Mouse (Mus musculus): ENCODE measurements at regions not wholly inside any gene's neighbourhood (a gene's known extent, or its start where the extent isn't known, plus 50 kb on each side); places are given as distances from the start of the nearest gene placed in this dataset.

DNA sequence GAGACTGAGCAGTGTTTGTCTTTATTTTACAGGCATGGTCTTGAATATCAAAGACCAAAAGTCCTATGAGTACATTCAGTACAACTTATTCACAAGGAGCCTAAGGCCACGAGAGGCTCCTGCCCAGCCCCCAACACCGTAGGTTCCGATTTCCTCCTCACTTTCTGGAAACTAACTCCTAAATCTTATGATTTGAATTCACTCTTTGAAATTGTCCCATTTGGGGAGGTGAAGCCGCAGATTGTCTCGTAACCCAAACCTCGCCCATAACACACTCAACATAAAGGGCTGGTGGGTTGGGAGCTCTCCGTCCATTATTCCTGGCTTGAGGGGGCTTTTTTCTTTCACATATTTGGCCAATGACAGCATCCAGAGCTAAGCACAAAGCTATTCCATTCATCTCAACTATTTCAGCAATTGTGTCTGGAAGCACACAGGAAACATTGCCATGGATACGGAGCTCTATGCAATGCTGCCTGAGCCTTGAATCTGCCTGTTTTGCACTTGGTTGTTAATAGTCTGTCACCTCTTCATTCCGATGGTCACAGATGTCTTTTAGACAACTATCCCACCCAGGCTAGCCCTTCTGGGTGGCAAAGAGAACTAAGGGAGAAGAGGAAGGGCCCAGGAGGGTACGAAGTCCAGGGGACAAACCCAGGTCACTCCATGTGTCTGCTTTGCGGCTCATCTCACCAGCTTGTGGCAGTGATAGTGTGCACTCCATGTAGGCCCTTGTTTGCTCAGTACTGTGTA lies 86.6 kb downstream of the Irs2 start:
- Histone ChIP-seq H3K27ac (no peak overlapping the region), H3K4me3 (no peak overlapping the region)
- DNase-seq (ENCODE audit: extremely low spot score in 1 of 2, low spot score in 2 of 2): no peak
- no peak for TF ChIP-seq CTCF (IDR thresholded peaks at IDR 0.05)
- intact Hi-C loops (cut with DNase I): no loop called here

DNA sequence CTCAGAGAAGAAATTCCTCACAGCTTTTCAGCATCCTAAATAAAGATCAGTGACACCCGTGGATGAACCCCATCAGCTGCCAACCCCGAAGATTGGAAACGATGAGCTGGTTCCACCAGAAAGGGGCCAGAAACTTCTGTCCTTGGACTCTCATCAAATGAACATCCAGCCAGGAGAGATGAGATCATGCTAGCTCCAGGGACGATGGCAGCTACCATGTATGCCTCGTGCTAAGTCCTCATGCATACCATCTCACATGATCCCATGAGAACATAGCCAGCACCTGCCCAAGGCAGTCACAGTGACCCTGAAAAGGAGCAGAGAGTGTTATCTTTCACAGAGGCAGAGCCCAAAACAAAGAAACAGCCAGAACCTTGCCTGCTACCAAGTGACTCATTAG lies 88.6 kb downstream of the Irs2 start:
- Histone ChIP-seq H3K4me3 (no peak overlapping the region), H3K27ac (no peak overlapping the region)
- no peak for DNase-seq (ENCODE audit: extremely low spot score in 1 of 2, low spot score in 2 of 2)
- TF ChIP-seq CTCF (IDR thresholded peaks at IDR 0.05): no peak
- intact Hi-C loops (cut with DNase I): no loop called here

DNA sequence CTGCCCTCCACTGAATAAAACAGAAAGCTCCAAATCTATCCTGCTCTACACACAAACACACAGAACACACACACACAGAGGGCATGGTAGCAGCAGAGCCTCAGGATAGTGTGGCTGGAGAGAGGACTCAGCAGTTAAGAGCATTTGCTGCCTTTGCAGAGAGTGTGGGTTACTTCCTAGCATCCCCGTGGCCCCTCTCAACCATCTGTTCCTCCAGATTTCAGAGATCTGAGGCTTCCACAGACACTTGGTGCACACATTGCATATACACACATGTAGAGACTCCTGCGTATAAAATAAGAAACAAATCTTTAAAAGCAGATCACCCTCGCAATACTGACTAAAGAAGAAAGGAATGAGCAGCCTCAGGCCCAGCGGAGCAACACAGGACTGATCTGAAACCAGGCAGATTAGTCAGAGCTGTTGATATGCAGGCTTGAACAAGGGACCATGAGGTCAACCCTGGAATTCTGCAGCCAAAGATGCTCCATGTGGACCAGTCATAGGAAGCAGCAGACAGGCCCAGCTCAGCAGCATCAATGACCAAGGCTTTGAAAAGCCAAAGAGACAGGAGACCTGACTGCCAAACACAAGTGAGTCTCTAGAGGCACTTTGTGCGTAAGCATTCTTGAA lies 89.7 kb downstream of the Irs2 start:
- Histone ChIP-seq H3K4me3 (no peak overlapping the region), H3K27ac (no peak overlapping the region)
- intact Hi-C loops (cut with DNase I): no loop called here
- DNase-seq (ENCODE audit: extremely low spot score in 1 of 2, low spot score in 2 of 2): no peak
- TF ChIP-seq CTCF (IDR thresholded peaks at IDR 0.05): no peak

DNA sequence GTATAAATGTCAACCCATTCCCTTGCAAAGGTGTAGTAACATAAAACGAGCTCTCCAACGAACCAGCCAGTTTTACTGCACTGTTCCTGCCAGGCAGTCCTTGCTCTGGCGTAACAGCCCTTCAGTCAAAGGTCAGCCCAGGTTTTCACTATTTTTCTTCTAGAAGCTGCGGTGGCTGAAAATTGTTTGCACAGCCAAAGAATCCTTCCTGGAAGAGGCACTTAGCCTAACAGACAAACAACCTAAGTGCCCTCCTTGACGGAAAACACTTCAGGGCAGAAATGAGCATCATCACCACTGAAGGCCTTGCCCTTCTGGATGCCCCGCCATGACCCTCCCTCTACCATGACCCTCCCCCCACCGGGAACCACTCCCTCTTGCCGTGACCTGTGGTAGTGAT lies 93.6 kb downstream of the Irs2 start:
- no peak for DNase-seq (ENCODE audit: extremely low spot score in 1 of 2, low spot score in 2 of 2)
- no peak for TF ChIP-seq CTCF (IDR thresholded peaks at IDR 0.05)
- H3K27ac ChIP-seq: no peak overlapping the region
- no peak overlapping the region for H3K4me3 ChIP-seq
- intact Hi-C loops (cut with DNase I): no loop called here

DNA sequence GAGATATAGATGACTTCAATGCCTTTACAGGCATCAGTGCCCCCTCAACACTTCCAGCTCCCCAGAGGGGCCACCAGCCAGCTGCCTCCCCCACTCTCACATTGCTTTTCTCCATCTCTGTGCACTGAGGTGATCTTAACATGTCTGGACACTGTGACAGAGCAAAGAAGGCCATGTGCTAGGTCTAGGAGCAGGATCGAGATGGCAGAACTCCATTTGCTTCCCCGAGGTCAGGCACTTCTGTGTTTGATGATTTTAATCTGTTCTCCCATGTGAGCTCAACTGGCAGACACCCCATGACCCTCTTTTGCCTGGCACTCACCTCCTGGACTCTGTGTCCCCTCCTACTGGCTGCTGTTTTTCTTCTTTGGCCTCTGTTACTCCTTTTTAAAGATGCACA lies 95.8 kb downstream of the Irs2 start:
- intact Hi-C loops (cut with DNase I): no loop called here
- no peak overlapping the region for H3K27ac ChIP-seq
- no peak overlapping the region for H3K4me3 ChIP-seq
- TF ChIP-seq CTCF (IDR thresholded peaks at IDR 0.05): no peak
- no peak for DNase-seq (ENCODE audit: extremely low spot score in 1 of 2, low spot score in 2 of 2)

DNA sequence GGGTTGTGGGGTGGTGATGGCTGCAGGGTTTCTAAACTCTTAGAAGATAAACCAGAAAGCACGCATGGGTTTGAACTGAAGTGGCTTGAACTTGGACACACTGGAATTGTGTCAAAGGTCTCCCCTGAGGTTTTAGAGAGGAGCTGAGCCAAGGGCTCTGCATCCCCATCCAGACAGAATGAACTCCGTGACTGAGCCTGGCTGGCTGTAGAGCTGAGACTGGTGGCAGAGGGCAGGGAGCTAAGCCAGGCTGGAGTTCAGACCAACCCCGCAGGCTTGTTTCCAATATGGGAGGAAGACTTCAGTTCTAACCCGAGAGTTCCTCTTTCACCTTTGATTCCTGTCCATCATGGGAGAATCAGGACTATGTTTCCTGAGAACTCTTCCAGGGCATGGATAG lies 96.9 kb downstream of the Irs2 start:
- Histone ChIP-seq H3K27ac (no peak overlapping the region), H3K4me3 (no peak overlapping the region)
- intact Hi-C loops (cut with DNase I): no loop called here
- no peak for DNase-seq (ENCODE audit: extremely low spot score in 1 of 2, low spot score in 2 of 2)
- no peak for TF ChIP-seq CTCF (IDR thresholded peaks at IDR 0.05)

DNA sequence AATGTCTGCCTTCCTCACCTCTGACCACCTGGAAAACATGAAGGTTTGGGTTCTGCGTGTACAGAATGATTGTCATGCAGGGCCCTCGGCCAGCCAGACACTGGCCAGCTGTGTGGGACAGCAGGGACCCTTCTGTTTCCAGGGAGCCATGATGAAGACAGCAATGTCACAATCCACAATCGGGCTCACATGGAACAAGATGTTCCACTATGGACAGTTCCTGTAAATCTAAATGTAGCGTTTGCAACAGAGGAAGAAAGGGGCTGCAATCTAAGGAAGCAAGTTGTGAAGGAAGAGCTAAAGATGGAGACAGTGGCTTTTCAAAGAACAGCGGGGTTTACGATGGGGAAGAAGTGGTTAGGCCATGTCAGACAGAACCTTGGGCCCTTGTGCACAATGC lies 97.3 kb downstream of the Irs2 start:
- intact Hi-C loops (cut with DNase I): no loop called here
- no peak for TF ChIP-seq CTCF (IDR thresholded peaks at IDR 0.05)
- Histone ChIP-seq H3K4me3 (no peak overlapping the region), H3K27ac (no peak overlapping the region)
- DNase-seq (ENCODE audit: extremely low spot score in 1 of 2, low spot score in 2 of 2): no peak

DNA sequence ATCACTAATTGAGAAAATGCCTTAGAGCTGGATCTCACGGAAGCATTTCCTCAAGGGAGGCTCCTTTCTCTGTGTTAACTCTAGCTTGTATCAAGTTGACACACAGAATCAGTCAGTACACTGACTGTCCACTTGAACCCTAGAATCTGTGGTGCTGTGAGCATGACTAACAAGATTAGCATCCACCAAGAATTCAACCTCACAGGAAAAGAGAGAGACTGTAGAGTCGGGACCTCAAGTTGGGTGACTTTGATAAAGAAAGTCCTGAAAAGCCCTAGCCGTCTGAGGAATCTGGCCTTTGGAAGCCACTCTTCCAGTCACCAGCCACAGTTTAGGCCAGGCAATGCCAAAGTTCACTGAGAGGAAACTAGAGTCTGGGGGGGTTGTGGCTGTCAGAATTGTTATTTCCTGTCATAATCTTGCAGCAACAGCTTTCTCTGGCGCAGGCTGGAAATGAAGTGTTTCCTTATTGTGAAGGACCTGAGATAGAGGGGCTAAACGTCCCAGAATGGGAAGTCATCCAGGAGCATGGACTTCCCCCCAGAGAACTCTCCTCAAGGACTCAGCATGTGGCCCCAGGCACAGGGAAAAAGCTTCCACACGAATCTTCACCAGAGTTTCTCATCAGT lies 97.9 kb downstream of the Irs2 start:
- no peak for TF ChIP-seq CTCF (IDR thresholded peaks at IDR 0.05)
- intact Hi-C loops (cut with DNase I): no loop called here
- no peak overlapping the region for H3K4me3 ChIP-seq
- no peak for DNase-seq (ENCODE audit: extremely low spot score in 1 of 2, low spot score in 2 of 2)
- H3K27ac ChIP-seq: no peak overlapping the region

DNA sequence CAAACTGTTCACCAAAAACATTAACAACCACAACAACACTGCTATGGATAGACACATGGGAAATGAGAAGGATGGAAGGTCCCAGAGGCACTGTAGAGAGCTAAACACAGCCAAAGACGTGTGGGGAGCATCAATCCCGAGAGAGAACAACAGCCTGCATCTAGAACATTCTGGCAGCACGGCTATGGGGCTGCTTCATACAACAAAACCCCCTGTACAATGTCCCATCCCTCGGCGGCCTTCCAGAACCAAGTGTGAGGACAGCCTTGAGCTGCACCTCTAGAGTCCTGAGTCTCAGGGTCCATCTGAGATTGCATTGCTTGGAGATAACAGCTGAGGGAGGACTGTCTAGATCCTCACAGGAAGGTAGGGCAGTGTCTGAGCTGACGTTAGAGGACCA lies 99.1 kb downstream of the Irs2 start:
- Histone ChIP-seq H3K4me3 (no peak overlapping the region), H3K27ac (no peak overlapping the region)
- intact Hi-C loops (cut with DNase I): no loop called here
- DNase-seq (ENCODE audit: extremely low spot score in 1 of 2, low spot score in 2 of 2): no peak
- TF ChIP-seq CTCF (IDR thresholded peaks at IDR 0.05): no peak

DNA sequence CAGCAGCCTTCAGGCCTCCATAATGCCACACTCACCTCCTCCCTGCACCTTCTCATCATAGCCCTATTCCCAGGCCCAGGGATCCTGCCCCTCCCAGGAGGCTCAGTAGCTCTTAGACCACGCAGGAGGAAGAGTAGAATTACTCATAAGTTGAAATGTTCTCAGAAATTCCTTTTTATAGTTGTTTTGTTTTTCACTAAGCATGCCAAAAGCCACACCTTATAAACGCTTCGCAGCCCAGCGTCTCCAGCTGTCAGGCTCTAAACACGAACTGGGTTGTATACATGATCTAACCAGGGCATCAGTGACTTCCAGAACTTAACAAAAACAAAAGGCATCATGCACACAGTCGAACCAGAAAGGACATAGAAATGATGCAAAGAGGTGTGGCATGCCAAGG lies 101.9 kb downstream of the Irs2 start:
- TF ChIP-seq CTCF (IDR thresholded peaks at IDR 0.05): no peak
- Histone ChIP-seq H3K4me3 (no peak overlapping the region), H3K27ac (no peak overlapping the region)
- intact Hi-C loops (cut with DNase I): no loop called here
- no peak for DNase-seq (ENCODE audit: extremely low spot score in 1 of 2, low spot score in 2 of 2)

DNA sequence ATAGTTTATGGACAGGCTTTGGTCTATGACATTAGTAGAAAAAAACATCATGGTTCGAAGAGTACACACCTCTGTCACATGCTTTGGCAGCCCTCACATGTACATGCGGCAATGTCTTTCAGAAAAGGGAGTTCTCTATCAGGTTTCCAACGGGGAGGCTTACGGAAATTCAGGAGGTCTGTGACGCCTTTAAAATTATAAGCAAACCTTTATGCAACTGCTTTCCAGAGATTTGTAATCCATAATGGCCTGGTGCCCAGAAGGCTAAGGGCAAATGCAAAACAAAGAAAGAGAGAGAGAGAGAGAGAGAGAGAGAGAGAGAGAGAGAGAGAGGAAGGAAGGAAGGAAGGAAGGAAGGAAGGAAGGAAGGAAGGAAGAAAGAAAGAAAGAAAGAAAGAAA lies 102.5 kb downstream of the Irs2 start:
- intact Hi-C loops (cut with DNase I): no loop called here
- no peak for TF ChIP-seq CTCF (IDR thresholded peaks at IDR 0.05)
- Histone ChIP-seq H3K27ac (no peak overlapping the region), H3K4me3 (no peak overlapping the region)
- no peak for DNase-seq (ENCODE audit: extremely low spot score in 1 of 2, low spot score in 2 of 2)

DNA sequence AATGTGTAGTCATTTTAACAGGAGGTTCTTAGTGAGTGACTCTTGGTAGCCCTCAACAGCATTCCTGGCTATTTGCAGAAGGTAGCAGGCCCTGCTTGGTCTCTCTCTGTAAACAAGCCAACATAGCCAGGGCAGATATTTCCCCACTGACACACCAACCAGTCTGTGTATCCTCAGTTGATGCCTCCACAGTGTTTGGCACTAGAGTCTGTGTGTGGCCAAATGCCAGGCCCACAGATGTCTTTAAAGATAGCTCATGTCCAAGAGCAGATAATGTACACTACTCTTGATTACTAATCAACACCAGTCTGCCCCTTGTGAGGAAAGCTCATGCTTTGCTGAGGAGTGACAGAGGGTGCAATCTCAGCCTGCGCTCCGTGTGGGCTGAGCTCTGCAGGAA lies 104.3 kb downstream of the Irs2 start:
- no peak for DNase-seq (ENCODE audit: extremely low spot score in 1 of 2, low spot score in 2 of 2)
- intact Hi-C loops (cut with DNase I): no loop called here
- no peak overlapping the region for H3K4me3 ChIP-seq
- TF ChIP-seq CTCF (IDR thresholded peaks at IDR 0.05): no peak
- H3K27ac ChIP-seq: no peak overlapping the region

DNA sequence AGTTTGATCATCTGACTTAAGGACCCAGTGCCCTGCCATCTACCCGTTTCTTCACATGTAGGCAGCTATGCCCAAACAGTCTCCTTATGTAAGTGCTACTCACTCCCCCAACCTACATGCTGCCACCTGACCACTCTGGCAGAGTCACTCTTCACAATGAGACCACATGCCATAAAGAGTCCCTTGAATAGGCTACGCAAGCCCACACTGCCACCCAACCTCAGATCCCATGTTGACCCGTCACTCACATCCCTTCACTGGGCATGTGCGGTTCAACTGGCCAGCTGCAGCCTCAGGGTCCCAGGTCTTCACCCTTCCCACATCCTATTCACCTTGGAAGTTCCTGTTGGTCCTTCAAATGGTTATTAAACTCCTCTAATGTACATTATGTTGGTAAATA lies 106.3 kb downstream of the Irs2 start:
- TF ChIP-seq CTCF (IDR thresholded peaks at IDR 0.05): no peak
- intact Hi-C loops (cut with DNase I): no loop called here
- DNase-seq (ENCODE audit: extremely low spot score in 1 of 2, low spot score in 2 of 2): no peak
- Histone ChIP-seq H3K4me3 (no peak overlapping the region), H3K27ac (no peak overlapping the region)

All from left cerebral cortex, adult 2 months (tissue).